Mouse (Mus musculus) MEL (cell line): ENCODE measurements around the gene Tgfb1i1. TPM values are rescaled to one million over a fixed set of nuclear protein-coding genes. Genes with fewer than 3 reads are reported as not detected.
A peak's percentile ranks its signal among the peaks of the same experiment; 100 is the strongest.

Experiments used
- DNase-seq: peaks from one replicate; pipeline ENCODE4 v3.0.0; 2011; ENCODE audit warnings: low read depth, low spot score
- H3K27ac ChIP-seq: 2 replicates; pipeline ENCODE4 v1.5.1; 2012; ENCODE audit warnings: low read depth, mild to moderate bottlenecking, control low read depth, low read length, moderate library complexity; ENCODE audit not compliant: control insufficient read depth
- H3K27me3 ChIP-seq, 2 experiments: fragments of 150-350 bp in 1 of 2; sonication (generic) in 1 of 2; 2 replicates each; pipeline ENCODE4 v1.6.1; 2012; ENCODE audit warnings: low read length in 2 of 2, mild to moderate bottlenecking in 2 of 2, improper control_type of control experiment in 1 of 2, moderate library complexity in 1 of 2; ENCODE audit not compliant: insufficient read depth in 2 of 2, control insufficient read depth in 1 of 2
- H3K36me3 ChIP-seq, 2 experiments: 2 replicates each; pipeline ENCODE4 v1.6.1; 2012 to 2014; ENCODE audit warnings: low read length in 2 of 2, improper control_type of control experiment in 1 of 2, inconsistent platforms in 1 of 2, mild to moderate bottlenecking in 1 of 2; ENCODE audit not compliant: insufficient read depth in 2 of 2, control insufficient read depth in 1 of 2
- H3K4me1 ChIP-seq, 2 experiments: fragments of 150-350 bp in 1 of 2; sonication (generic) in 1 of 2; 2 replicates each; pipeline ENCODE4 v1.6.1; 2012; ENCODE audit warnings: low read length in 2 of 2, improper control_type of control experiment in 1 of 2, mild to moderate bottlenecking in 1 of 2; ENCODE audit not compliant: insufficient read depth in 2 of 2, control insufficient read depth in 1 of 2
- H3K4me3 ChIP-seq, 2 experiments: fragments of 150-350 bp in 1 of 2; sonication (generic) in 1 of 2; 2 replicates each; pipeline ENCODE4 v1.5.1; 2012; ENCODE audit warnings: low read depth in 2 of 2, low read length in 2 of 2, mild to moderate bottlenecking in 2 of 2, moderate library complexity in 2 of 2, control low read depth in 1 of 2, improper control_type of control experiment in 1 of 2; ENCODE audit not compliant: control insufficient read depth in 1 of 2, insufficient read depth in 1 of 2
- H3K79me2 ChIP-seq: 2 replicates; pipeline ENCODE4 v1.6.1; 2012; ENCODE audit warnings: mild to moderate bottlenecking, low read length, moderate library complexity; ENCODE audit not compliant: control insufficient read depth, poor library complexity, insufficient read depth
- H3K9ac ChIP-seq: 2 replicates; pipeline ENCODE4 v1.6.1; 2012; ENCODE audit warnings: low read depth, mild to moderate bottlenecking, control low read depth, low read length, moderate library complexity; ENCODE audit not compliant: control insufficient read depth, poor library complexity, severe bottlenecking
- H3K9me3 ChIP-seq: fragments of 150-350 bp; sonication (generic); replicated peaks from 2 replicates; pipeline ENCODE4 v1.6.1; 2012; ENCODE audit warnings: mild to moderate bottlenecking, low read length, improper control_type of control experiment, moderate library complexity; ENCODE audit not compliant: insufficient read depth
- CHD2 ChIP-seq: IDR thresholded peaks from 2 replicates; pipeline ENCODE4 v1.6.1; 2011; ENCODE audit warnings: low read length, improper control_type of control experiment
- CTCF ChIP-seq, 3 experiments: IDR thresholded peaks in 2 of 3; conservative IDR thresholded peaks in 1 of 3; 2 replicates each; pipeline ENCODE4 v1.5.1; 2011 to 2012; ENCODE audit warnings: low read length in 3 of 3, low read depth in 2 of 3, mild to moderate bottlenecking in 2 of 3, improper control_type of control experiment in 1 of 3, inconsistent platforms in 1 of 3, mixed read lengths in 1 of 3, moderate library complexity in 1 of 3; ENCODE audit not compliant: control insufficient read depth in 1 of 3, insufficient read depth in 1 of 3, poor library complexity in 1 of 3, severe bottlenecking in 1 of 3
- E2F4 ChIP-seq: IDR thresholded peaks from 2 replicates; pipeline ENCODE4 v1.6.1; 2011; ENCODE audit warnings: low read depth, low read length, improper control_type of control experiment, borderline replicate concordance
- ELF1 ChIP-seq: IDR thresholded peaks from 2 replicates; pipeline ENCODE4 v1.6.1; 2014; ENCODE audit warnings: low read depth, mild to moderate bottlenecking, inconsistent platforms, low read length, improper control_type of control experiment, moderate library complexity
- EP300 ChIP-seq, 2 experiments: IDR thresholded peaks; 2 replicates each; pipeline ENCODE4 v1.6.1; 2011; ENCODE audit warnings: improper control_type of control experiment in 2 of 2, low read length in 2 of 2, low read depth in 1 of 2, mild to moderate bottlenecking in 1 of 2
- ETS1 ChIP-seq: IDR thresholded peaks from 2 replicates; pipeline ENCODE4 v1.6.1; 2012; ENCODE audit warnings: low read depth, mild to moderate bottlenecking, inconsistent platforms, low read length, improper control_type of control experiment, moderate library complexity
- GABPA ChIP-seq: IDR thresholded peaks from 2 replicates; pipeline ENCODE4 v1.6.1; 2012; ENCODE audit warnings: low read depth, mild to moderate bottlenecking, inconsistent platforms, low read length, improper control_type of control experiment, moderate library complexity
- GATA1 ChIP-seq: IDR thresholded peaks from 2 replicates; pipeline ENCODE4 v1.6.1; 2011; ENCODE audit warnings: low read depth, low read length, improper control_type of control experiment
- HCFC1 ChIP-seq: IDR thresholded peaks from 2 replicates; pipeline ENCODE4 v1.6.1; 2012; ENCODE audit warnings: low read depth, mild to moderate bottlenecking, inconsistent platforms, low read length, improper control_type of control experiment, moderate library complexity
- KAT2A ChIP-seq: conservative IDR thresholded peaks from 2 replicates; pipeline ENCODE4 v1.6.1; 2012; ENCODE audit warnings: low read depth, low read length, improper control_type of control experiment, inconsistent platforms
- MAFK ChIP-seq: IDR thresholded peaks from 2 replicates; pipeline ENCODE4 v1.6.1; 2011; ENCODE audit warnings: low read depth, mild to moderate bottlenecking, low read length, improper control_type of control experiment, borderline replicate concordance
- MYB ChIP-seq: IDR thresholded peaks from 2 replicates; pipeline ENCODE4 v1.6.1; 2011; ENCODE audit warnings: mild to moderate bottlenecking, low read depth, low read length, improper control_type of control experiment
- NRF1 ChIP-seq: IDR thresholded peaks from 2 replicates; pipeline ENCODE4 v1.6.1; 2014; ENCODE audit warnings: low read depth, mild to moderate bottlenecking, inconsistent platforms, low read length, improper control_type of control experiment, moderate library complexity; ENCODE audit not compliant: poor library complexity, insufficient read depth, severe bottlenecking
- POLR2A ChIP-seq, 2 experiments: IDR thresholded peaks; 2 replicates each; pipeline ENCODE4 v1.6.1; 2011 to 2012; ENCODE audit warnings: low read length in 2 of 2, mild to moderate bottlenecking in 2 of 2, control low read depth in 1 of 2, improper control_type of control experiment in 1 of 2, low read depth in 1 of 2, moderate library complexity in 1 of 2; ENCODE audit not compliant: control insufficient read depth in 1 of 2, insufficient read depth in 1 of 2, poor library complexity in 1 of 2
- POLR2AphosphoS5 ChIP-seq: IDR thresholded peaks from 2 replicates; pipeline ENCODE4 v1.6.1; 2012; ENCODE audit warnings: low read depth, borderline replicate concordance, mild to moderate bottlenecking, inconsistent platforms, low read length, moderate library complexity, mixed read lengths
- RAD21 ChIP-seq: IDR thresholded peaks from 2 replicates; pipeline ENCODE4 v1.6.1; 2011; ENCODE audit warnings: mild to moderate bottlenecking, low read depth, low read length, improper control_type of control experiment
- SIN3A ChIP-seq: IDR thresholded peaks from 2 replicates; pipeline ENCODE4 v1.6.1; 2012; ENCODE audit warnings: low read length, improper control_type of control experiment, inconsistent platforms
- UBTF ChIP-seq: IDR thresholded peaks from 2 replicates; pipeline ENCODE4 v1.6.1; 2012; ENCODE audit warnings: low read depth, mild to moderate bottlenecking, inconsistent platforms, low read length, improper control_type of control experiment, moderate library complexity, borderline replicate concordance; ENCODE audit not compliant: insufficient read depth
- USF1 ChIP-seq: IDR thresholded peaks from 2 replicates; pipeline ENCODE4 v1.6.1; 2014; ENCODE audit warnings: low read depth, mild to moderate bottlenecking, inconsistent platforms, low read length, improper control_type of control experiment, moderate library complexity
- ZC3H11A ChIP-seq: IDR thresholded peaks from 2 replicates; pipeline ENCODE4 v1.6.1; 2012; ENCODE audit warnings: low read depth, mild to moderate bottlenecking, inconsistent platforms, low read length, improper control_type of control experiment
- ZKSCAN1 ChIP-seq: IDR thresholded peaks from 2 replicates; pipeline ENCODE4 v1.6.1; 2012; ENCODE audit warnings: low read depth, mild to moderate bottlenecking, inconsistent platforms, low read length, improper control_type of control experiment, moderate library complexity
- ZMIZ1 ChIP-seq: IDR thresholded peaks from 2 replicates; pipeline ENCODE4 v1.6.1; 2012; ENCODE audit warnings: low read depth, mild to moderate bottlenecking, inconsistent platforms, low read length, improper control_type of control experiment, moderate library complexity
- polyA plus RNA-seq, 2 experiments: library from polyadenylated mRNA; stranded (reverse) in 1 of 2; unstranded in 1 of 2; fragments of >175 nt in 1 of 2; fragments of >200 nt in 1 of 2; gene quantifications; 2 replicates each; pipeline versions ENCODE4 v1.2.1 to v1.2.4; 2012; ENCODE audit warnings: low replicate concordance in 2 of 2, low read depth in 1 of 2; ENCODE audit not compliant: insufficient read length in 2 of 2, insufficient read depth in 1 of 2, missing spikeins in 1 of 2
- total RNA-seq: library from RNA; depleted of rRNA; stranded (reverse); fragments of 300-350 nt; gene quantifications from 2 replicates; pipeline ENCODE4 v1.2.3, GENCODE M21; 2012

The Tgfb1i1 gene
- total and polyA plus RNA-seq, 3 experiments: 0.21 TPM; not detected in 2

DNA sequence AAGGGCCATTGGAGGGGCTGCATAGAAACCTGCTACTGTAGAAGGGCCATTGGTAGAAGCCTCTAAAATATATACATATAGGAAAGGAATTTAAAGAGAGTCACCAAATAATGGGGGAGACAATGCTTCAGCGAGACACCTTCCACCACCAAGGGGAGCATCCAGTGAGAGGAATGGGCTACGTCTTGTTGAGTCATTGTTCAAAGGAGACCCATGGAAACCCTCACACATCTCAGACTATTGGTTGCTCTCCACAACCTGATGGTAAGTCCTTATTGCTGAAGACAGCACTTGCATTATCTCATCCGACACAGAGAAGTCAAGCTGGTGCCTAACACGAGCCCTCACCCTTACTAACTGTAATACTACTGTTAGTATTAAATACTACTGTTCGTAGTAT is 9.1 kb downstream of the Tgfb1i1 start:
- Histone ChIP-seq H3K9ac (no peak overlapping the region), H3K9me3 (no peaks in the 10 kb centered on the region), H3K27me3 (no peaks in the 10 kb centered on the region; a peak in 1 of 4 replicates), H3K4me3 (no peak overlapping the region), H3K79me2 (no peaks in the 10 kb centered on the region), H3K36me3 (peaks cover 0 to 4% of the 10 kb centered on the region in 2 experiments; a peak in 2 of 4 replicates), H3K27ac (no peak overlapping the region), H3K4me1 (peaks cover 9 to 12% of the 10 kb centered on the region in 2 experiments)
- TF ChIP-seq NRF1 (no peak), MYB (no peak), ZC3H11A (no peak), ELF1 (no peak), E2F4 (no peak), RAD21 (no peak), USF1 (no peak), GABPA (no peak), ZKSCAN1 (no peak), CTCF (IDR thresholded peaks at IDR 0.05 in 2 of 3, conservative IDR thresholded peaks at IDR 0.05 in 1 of 3; ENCODE audit: control insufficient read depth in 1 of 3, insufficient read depth in 1 of 3, low read depth in 2 of 3, low read length in 3 of 3, poor library complexity in 1 of 3, severe bottlenecking in 1 of 3) (no peak), CHD2 (no peak), MAFK (no peak), UBTF (no peak), POLR2A (IDR thresholded peaks at IDR 0.05; ENCODE audit: control insufficient read depth in 1 of 2, insufficient read depth in 1 of 2, low read depth in 1 of 2, low read length in 2 of 2, poor library complexity in 1 of 2) (no peak), KAT2A (no peak), SIN3A (no peak), POLR2AphosphoS5 (no peak), GATA1 (no peak), HCFC1 (no peak), ETS1 (no peak)
- no peak for DNase-seq

DNA sequence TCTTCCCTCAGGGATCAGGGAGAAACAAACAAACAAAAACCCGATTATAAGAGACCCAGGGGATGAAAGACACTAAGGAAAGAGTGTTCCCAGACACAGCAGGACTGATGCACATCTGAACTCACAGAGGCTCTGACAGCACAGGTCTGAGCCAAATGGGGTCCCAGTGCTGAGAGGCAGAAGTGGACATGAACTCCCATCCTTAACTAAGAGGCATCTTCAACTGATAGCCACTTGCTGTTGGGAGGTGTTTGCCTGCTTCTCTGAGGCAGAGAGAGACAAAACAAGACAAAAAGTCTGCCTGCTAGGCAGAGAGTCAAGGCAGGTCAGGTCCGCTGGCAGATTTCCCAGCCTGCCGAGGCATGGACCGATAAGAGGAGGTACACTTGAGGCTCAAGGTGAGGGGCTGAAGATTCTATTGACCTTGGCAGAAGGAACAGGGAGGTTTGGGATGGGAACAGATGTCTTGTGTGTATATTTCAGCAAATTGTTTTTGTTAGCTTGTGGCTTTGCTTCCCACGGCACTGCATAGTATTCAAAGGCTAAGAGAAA is 10.2 kb downstream of the Tgfb1i1 start:
- no peaks in the 10 kb centered on the region; a peak in 1 of 4 replicates for H3K27me3 ChIP-seq
- H3K4me3 ChIP-seq: no peak overlapping the region
- TF ChIP-seq ZKSCAN1 (no peak), E2F4 (no peak), GATA1 (peak; percentile 55), ETS1 (peak; percentile 27; the same call in 1 of the 2 replicates), EP300 (IDR thresholded peaks at IDR 0.05; ENCODE audit: low read depth in 1 of 2, low read length in 2 of 2) (peak; percentile 34 to 45), ZMIZ1 (no peak)
- DNase-seq: peak; percentile 62
- H3K27ac ChIP-seq: no peak overlapping the region
- peaks cover 9 to 12% of the 10 kb centered on the region in 2 experiments for H3K4me1 ChIP-seq
- no peaks in the 10 kb centered on the region for H3K9me3 ChIP-seq
- H3K79me2 ChIP-seq: no peaks in the 10 kb centered on the region
- H3K9ac ChIP-seq: no peak overlapping the region
- peaks cover 0 to 4% of the 10 kb centered on the region in 2 experiments; a peak in 2 of 4 replicates for H3K36me3 ChIP-seq
